Mouse (Mus musculus): Measurements from ENCODE around the gene Extl1.

- TF ChIP-seq CTCF (IDR thresholded peaks at IDR 0.05; ENCODE audit: low read depth) = no peak
- no peak for TF ChIP-seq EP300 (IDR thresholded peaks at IDR 0.05; ENCODE audit: low read depth)
Measured at GRCm38 (mm10) chr4:134416177-134416576, 32.5 kb upstream of the Extl1 start.
